Mouse (Mus musculus): Measurements from ENCODE around the gene Asic2. TPM values are rescaled to one million over a fixed set of nuclear protein-coding genes. Genes with fewer than 3 reads are reported as not detected.

The Asic2 gene
- polyA plus RNA-seq, 1 experiment from 2014 or later = 0.27 TPM

- Histone ChIP-seq H3K4me3 (replicated peaks; ENCODE audit: low read length) (no peak overlapping the region), H3K27me3 (ENCODE audit: control insufficient read depth, insufficient read depth, low read length) (no peaks in the 10 kb centered on the region), H3K9me3 (replicated peaks; ENCODE audit: control insufficient read depth, low read length) (no peaks in the 10 kb centered on the region), H3K4me1 (ENCODE audit: control insufficient read depth, insufficient read depth, low read length) (no peaks in the 10 kb centered on the region), H3K27ac (ENCODE audit: low read length) (no peak overlapping the region), H3K36me3 (ENCODE audit: control insufficient read depth, insufficient read depth, low read length) (no peaks in the 10 kb centered on the region), H3K9ac (ENCODE audit: low read length) (no peak overlapping the region), H3K4me2 (ENCODE audit: low read depth, low read length) (no peak overlapping the region)
- no peak for ATAC-seq (ENCODE audit: insufficient read depth, low FRiP score)
These were observed 296.5 kb downstream of the Asic2 start for GRCm38 (mm10) chr11:81671724-81672123.

- Histone ChIP-seq H3K4me2 (ENCODE audit: low read depth, low read length) (no peak overlapping the region), H3K36me3 (ENCODE audit: control insufficient read depth, insufficient read depth, low read length) (no peaks in the 10 kb centered on the region), H3K27me3 (ENCODE audit: control insufficient read depth, insufficient read depth, low read length) (no peaks in the 10 kb centered on the region), H3K4me1 (ENCODE audit: control insufficient read depth, insufficient read depth, low read length) (no peaks in the 10 kb centered on the region), H3K4me3 (replicated peaks; ENCODE audit: low read length) (no peak overlapping the region), H3K27ac (ENCODE audit: low read length) (no peak overlapping the region), H3K9ac (ENCODE audit: low read length) (no peak overlapping the region), H3K9me3 (replicated peaks; ENCODE audit: control insufficient read depth, low read length) (no peaks in the 10 kb centered on the region)
- WGBS = 70% methylated on average over 3 of the region's 3 CpGs
- no peak for ATAC-seq (ENCODE audit: insufficient read depth, low FRiP score)
These were observed 297.8 kb downstream of the Asic2 start for GRCm38 (mm10) chr11:81670436-81670835.

DNA sequence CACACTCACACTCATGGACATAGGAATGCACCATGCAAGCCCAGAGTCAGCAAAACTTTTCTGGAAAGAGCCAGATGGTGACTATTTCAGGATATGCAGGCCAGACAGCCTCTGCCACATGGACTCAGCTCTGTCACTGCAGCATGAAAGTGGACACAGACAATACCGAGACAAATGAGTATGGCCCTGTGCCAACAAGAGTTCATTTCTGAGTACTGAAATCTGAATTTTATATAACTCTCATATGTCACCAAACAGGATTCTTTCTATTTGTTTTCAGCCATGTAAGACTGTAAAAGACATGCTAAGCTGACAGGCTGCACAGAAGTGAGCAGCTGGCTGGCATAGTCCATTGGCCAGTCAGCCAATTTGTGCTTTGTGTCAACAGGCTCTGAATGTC, 309.4 kb downstream of the Asic2 start:
- Histone ChIP-seq H3K27ac (ENCODE audit: low read length) (no peak overlapping the region), H3K4me1 (ENCODE audit: control insufficient read depth, insufficient read depth, low read length) (no peaks in the 10 kb centered on the region), H3K27me3 (ENCODE audit: control insufficient read depth, insufficient read depth, low read length) (no peaks in the 10 kb centered on the region), H3K9ac (ENCODE audit: low read length) (no peak overlapping the region), H3K4me2 (ENCODE audit: low read depth, low read length) (no peak overlapping the region), H3K4me3 (replicated peaks; ENCODE audit: low read length) (no peak overlapping the region), H3K9me3 (replicated peaks; ENCODE audit: control insufficient read depth, low read length) (no peaks in the 10 kb centered on the region), H3K36me3 (ENCODE audit: control insufficient read depth, insufficient read depth, low read length) (no peaks in the 10 kb centered on the region)
- WGBS = 39% methylated on average over 1 of the region's 1 CpGs
- ATAC-seq (ENCODE audit: insufficient read depth, low FRiP score) = no peak

GRCm38 (mm10) chr11:81657121-81657520, 311.1 kb downstream of the Asic2 start:
- H3K9me3 ChIP-seq (replicated peaks; ENCODE audit: control insufficient read depth, low read length) = no peaks in the 10 kb centered on the region
- H3K36me3 ChIP-seq (ENCODE audit: control insufficient read depth, insufficient read depth, low read length) = no peaks in the 10 kb centered on the region
- H3K9ac ChIP-seq (ENCODE audit: low read length) = no peak overlapping the region
- H3K4me3 ChIP-seq (replicated peaks; ENCODE audit: low read length) = no peak overlapping the region
- H3K4me2 ChIP-seq (ENCODE audit: low read depth, low read length) = no peak overlapping the region
- 20% methylated on average over 2 of the region's 2 CpGs for WGBS
- no peaks in the 10 kb centered on the region for H3K27me3 ChIP-seq (ENCODE audit: control insufficient read depth, insufficient read depth, low read length)
- H3K27ac ChIP-seq (ENCODE audit: low read length) = no peak overlapping the region
- H3K4me1 ChIP-seq (ENCODE audit: control insufficient read depth, insufficient read depth, low read length) = no peaks in the 10 kb centered on the region
- no peak for ATAC-seq (ENCODE audit: insufficient read depth, low FRiP score)

DNA sequence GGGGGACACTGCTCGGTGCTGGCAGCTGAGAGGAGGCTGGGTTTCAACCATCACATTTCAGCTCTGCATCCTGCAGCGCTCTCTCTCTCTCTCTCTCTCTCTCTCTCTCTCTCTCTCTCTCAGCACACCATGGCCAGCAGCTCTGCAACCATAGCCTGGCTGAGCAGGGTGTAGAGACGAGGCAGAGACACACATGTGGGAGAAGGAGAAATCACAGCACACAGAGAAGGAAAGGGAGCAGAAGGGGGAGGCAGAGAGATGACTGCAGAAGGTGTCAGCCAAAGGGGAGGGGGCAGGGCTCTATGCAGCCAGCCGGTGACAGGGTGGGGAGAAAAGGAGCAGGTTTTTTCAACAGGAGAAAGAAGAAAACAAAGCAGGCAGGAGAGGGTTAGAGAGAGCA, 320.4 kb downstream of the Asic2 start:
- 42% methylated on average over 4 of the region's 4 CpGs for WGBS
- ATAC-seq (ENCODE audit: insufficient read depth, low FRiP score) = no peak
- H3K9me3 ChIP-seq (replicated peaks; ENCODE audit: control insufficient read depth, low read length) = no peaks in the 10 kb centered on the region
- H3K4me3 ChIP-seq (replicated peaks; ENCODE audit: low read length) = no peak overlapping the region
- no peak overlapping the region for H3K4me2 ChIP-seq (ENCODE audit: low read depth, low read length)
- no peaks in the 10 kb centered on the region for H3K27me3 ChIP-seq (ENCODE audit: control insufficient read depth, insufficient read depth, low read length)
- no peak overlapping the region for H3K9ac ChIP-seq (ENCODE audit: low read length)
- H3K27ac ChIP-seq (ENCODE audit: low read length) = no peak overlapping the region
- no peaks in the 10 kb centered on the region for H3K36me3 ChIP-seq (ENCODE audit: control insufficient read depth, insufficient read depth, low read length)
- H3K4me1 ChIP-seq (ENCODE audit: control insufficient read depth, insufficient read depth, low read length) = no peaks in the 10 kb centered on the region

DNA sequence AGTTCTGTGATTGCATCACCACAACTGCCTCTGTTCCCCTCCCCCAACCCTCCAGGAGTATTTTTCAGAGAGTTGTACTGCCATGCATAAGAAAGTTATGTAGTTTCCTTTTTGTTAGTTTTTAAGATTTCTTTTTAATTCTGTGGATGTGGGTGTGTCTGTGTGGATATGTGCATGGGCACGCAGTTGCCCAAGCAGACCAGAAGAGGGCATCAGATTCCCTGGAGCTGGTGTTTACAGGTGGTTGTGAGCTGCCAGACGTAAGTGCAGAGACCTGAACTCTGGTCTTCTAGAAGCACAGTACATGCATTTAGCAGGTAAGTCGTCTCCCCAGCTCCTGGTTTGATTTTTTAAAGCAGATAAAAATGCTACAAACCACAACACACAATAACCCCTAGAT, 322.7 kb downstream of the Asic2 start:
- Histone ChIP-seq H3K27ac (ENCODE audit: low read length) (no peak overlapping the region), H3K9ac (ENCODE audit: low read length) (no peak overlapping the region), H3K4me3 (replicated peaks; ENCODE audit: low read length) (no peak overlapping the region), H3K36me3 (ENCODE audit: control insufficient read depth, insufficient read depth, low read length) (no peaks in the 10 kb centered on the region), H3K9me3 (replicated peaks; ENCODE audit: control insufficient read depth, low read length) (no peaks in the 10 kb centered on the region), H3K4me1 (ENCODE audit: control insufficient read depth, insufficient read depth, low read length) (no peaks in the 10 kb centered on the region), H3K4me2 (ENCODE audit: low read depth, low read length) (no peak overlapping the region), H3K27me3 (ENCODE audit: control insufficient read depth, insufficient read depth, low read length) (no peaks in the 10 kb centered on the region)
- 84% methylated on average over 3 of the region's 3 CpGs for WGBS
- no peak for ATAC-seq (ENCODE audit: insufficient read depth, low FRiP score)

DNA sequence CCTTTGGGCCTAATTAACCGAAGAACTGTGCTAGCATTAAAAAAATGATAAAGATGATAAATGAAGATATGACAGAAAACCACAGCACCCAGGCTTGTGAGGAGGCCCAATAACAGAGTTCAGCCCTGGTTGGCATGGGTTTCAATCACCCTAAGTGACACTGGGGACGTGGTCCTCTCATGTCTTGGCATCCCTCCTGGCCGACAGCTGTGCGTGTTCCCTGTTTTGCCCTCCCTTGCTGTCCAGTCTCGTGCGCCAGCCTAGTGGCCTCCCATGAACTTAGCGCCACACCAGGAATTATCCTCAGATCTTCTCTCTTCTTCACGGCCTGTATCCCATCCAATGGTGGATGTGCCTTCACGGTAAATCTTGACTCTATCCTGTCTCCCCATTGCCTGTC, 331.9 kb downstream of the Asic2 start:
- Histone ChIP-seq H3K36me3 (ENCODE audit: control insufficient read depth, insufficient read depth, low read length) (no peaks in the 10 kb centered on the region), H3K27ac (ENCODE audit: low read length) (no peak overlapping the region), H3K27me3 (ENCODE audit: control insufficient read depth, insufficient read depth, low read length) (no peaks in the 10 kb centered on the region), H3K4me1 (ENCODE audit: control insufficient read depth, insufficient read depth, low read length) (no peaks in the 10 kb centered on the region), H3K9ac (ENCODE audit: low read length) (no peak overlapping the region), H3K4me2 (ENCODE audit: low read depth, low read length) (no peak overlapping the region), H3K9me3 (replicated peaks; ENCODE audit: control insufficient read depth, low read length) (no peaks in the 10 kb centered on the region), H3K4me3 (replicated peaks; ENCODE audit: low read length) (no peak overlapping the region)
- ATAC-seq (ENCODE audit: insufficient read depth, low FRiP score) = no peak
- 85% methylated on average over 9 of the region's 9 CpGs for WGBS

GRCm38 (mm10) chr11:81634360-81635350, 333.6 kb downstream of the Asic2 start:
- H3K4me2 ChIP-seq (ENCODE audit: low read depth, low read length) = no peak overlapping the region

DNA sequence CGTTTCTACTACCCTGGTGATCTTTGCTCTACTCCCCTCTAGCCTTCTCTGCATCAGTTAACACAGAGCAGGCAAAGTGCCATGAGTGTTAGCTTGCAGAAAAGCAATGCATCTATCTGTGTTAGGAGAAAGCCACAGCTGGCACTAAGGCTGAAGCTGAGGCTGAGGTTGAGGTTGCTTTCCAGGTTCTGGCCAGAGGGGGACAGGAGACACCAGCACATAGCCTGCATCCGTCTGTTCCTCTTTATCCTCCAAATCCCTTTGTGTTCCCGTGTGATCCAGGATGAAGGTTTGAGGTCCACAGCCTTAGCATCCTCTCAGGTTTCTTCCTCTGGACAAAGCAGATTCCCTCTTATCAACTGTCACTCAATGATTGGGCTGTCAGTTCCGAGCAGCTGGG, 343.1 kb downstream of the Asic2 start:
- Histone ChIP-seq H3K36me3 (ENCODE audit: control insufficient read depth, insufficient read depth, low read length) (no peaks in the 10 kb centered on the region), H3K4me2 (ENCODE audit: low read depth, low read length) (no peak overlapping the region), H3K4me3 (replicated peaks; ENCODE audit: low read length) (no peak overlapping the region), H3K9ac (ENCODE audit: low read length) (no peak overlapping the region), H3K4me1 (ENCODE audit: control insufficient read depth, insufficient read depth, low read length) (no peaks in the 10 kb centered on the region), H3K27ac (ENCODE audit: low read length) (no peak overlapping the region), H3K27me3 (ENCODE audit: control insufficient read depth, insufficient read depth, low read length) (no peaks in the 10 kb centered on the region), H3K9me3 (replicated peaks; ENCODE audit: control insufficient read depth, low read length) (no peaks in the 10 kb centered on the region)
- ATAC-seq (ENCODE audit: insufficient read depth, low FRiP score) = no peak
- WGBS = 36% methylated on average over 4 of the region's 4 CpGs

More at GRCm38 (mm10) chr11:81634360-81635350, 333.6 kb downstream of the Asic2 start:
- Histone ChIP-seq H3K27ac (ENCODE audit: low read length) (no peak overlapping the region), H3K9ac (ENCODE audit: low read length) (no peak overlapping the region), H3K27me3 (ENCODE audit: control insufficient read depth, insufficient read depth, low read length) (no peaks in the 10 kb centered on the region), H3K4me3 (replicated peaks; ENCODE audit: low read length) (no peak overlapping the region), H3K36me3 (ENCODE audit: control insufficient read depth, insufficient read depth, low read length) (no peaks in the 10 kb centered on the region), H3K4me1 (ENCODE audit: control insufficient read depth, insufficient read depth, low read length) (no peaks in the 10 kb centered on the region), H3K9me3 (replicated peaks; ENCODE audit: control insufficient read depth, low read length) (no peaks in the 10 kb centered on the region)
- no peak for ATAC-seq (ENCODE audit: insufficient read depth, low FRiP score)
- 53% methylated on average over 25 of the region's 25 CpGs for WGBS
